Mouse (Mus musculus) kidney, adult 2 months (tissue): ENCODE results near the gene Cecr2.

Experiments
- CTCF ChIP-seq: fragments of 200-500 bp; conservative IDR thresholded peaks from 2 replicates; pipeline ENCODE4 v1.5.1; 2011; ENCODE audit warnings: low read depth, mild to moderate bottlenecking, control low read depth, low read length, moderate library complexity, mixed read lengths; ENCODE audit not compliant: insufficient read depth, insufficient read length
- POLR2A ChIP-seq: fragments of 200-500 bp; IDR thresholded peaks from one replicate; pipeline ENCODE4 v1.6.1; 2011; ENCODE audit warnings: low read depth, low read length, control low read depth

GRCm38 (mm10) chr6:120788068-120788607 is 122.0 kb downstream of the Cecr2 start:
- no peak for TF ChIP-seq CTCF
- TF ChIP-seq POLR2A = no peak
